Mouse (Mus musculus) urinary bladder, postnatal 36 days (tissue): ENCODE results near the gene Exosc2.
A peak's percentile ranks its signal among the peaks of the same experiment; 100 is the strongest.
"Not testable (repeated sequence)": the region's sequence is repeated elsewhere in the genome, so short reads cannot be mapped to it uniquely, and the experiment has no call there.

Experiments
- DNase-seq, 2 experiments: peaks; one replicate each; pipeline ENCODE4 v3.0.0; 2022; ENCODE audit warnings: low spot score in 2 of 2, mixed read lengths in 1 of 2

The Exosc2 gene

GRCm38 (mm10) chr2:31667332-31667731, 3.2 kb upstream of the Exosc2 start:
- DNase-seq, result no peak

DNA sequence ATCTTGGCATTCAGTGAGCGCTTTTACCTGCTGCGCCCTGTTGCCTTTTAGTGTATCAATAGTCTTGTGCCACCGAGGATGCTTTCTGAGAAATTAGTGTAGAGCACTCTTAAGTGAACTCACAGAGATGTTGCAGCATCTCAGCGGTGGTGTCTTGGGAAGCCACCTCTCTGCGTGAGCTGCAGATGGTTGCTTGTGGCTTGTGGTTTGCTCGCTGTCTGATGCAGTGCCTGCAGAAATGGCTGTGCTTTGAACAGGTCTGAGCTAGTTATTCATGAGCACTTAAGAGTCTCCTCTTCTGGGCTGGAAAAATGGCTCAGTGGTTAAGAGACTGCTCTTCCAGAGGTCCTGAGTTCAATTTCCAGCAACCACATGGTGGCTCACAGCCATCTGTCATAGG, 8.1 kb downstream of the Exosc2 start:
- DNase-seq, result no peak

DNA sequence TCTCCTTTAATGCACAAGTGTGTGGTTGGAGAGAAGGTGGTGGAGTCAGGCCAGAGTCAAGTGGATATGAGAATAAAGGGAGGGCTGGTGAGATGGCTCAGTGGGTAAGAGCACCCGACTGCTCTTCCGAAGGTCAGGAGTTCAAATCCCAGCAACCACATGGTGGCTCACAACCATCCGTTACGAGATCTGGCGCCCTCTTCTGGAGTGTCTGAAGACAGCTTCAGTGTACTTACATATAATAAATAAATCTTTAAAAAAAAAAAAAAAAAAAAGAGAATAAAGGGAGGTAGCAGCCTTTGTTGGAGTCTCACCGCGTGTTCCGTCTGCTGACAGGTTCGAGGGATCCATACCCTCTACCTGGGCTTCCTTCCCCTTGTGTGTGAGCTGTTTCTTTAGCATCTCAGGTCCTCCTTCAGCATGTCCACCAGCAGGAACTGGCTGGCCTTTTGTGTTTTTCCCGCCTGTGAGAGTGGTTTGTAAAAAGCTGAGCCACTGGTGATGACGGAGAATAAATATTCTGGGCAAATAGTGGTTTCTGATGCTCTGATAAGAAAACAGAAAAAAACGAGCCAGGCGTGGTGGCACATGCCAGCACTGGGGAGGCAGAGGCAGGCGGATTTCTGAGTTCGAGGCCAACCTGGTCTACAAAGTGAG, 10.7 kb downstream of the Exosc2 start:
- not testable (repeated sequence) for DNase-seq

- no peak for DNase-seq
These were observed 11.3 kb downstream of the Exosc2 start for GRCm38 (mm10) chr2:31681731-31682235.

DNA sequence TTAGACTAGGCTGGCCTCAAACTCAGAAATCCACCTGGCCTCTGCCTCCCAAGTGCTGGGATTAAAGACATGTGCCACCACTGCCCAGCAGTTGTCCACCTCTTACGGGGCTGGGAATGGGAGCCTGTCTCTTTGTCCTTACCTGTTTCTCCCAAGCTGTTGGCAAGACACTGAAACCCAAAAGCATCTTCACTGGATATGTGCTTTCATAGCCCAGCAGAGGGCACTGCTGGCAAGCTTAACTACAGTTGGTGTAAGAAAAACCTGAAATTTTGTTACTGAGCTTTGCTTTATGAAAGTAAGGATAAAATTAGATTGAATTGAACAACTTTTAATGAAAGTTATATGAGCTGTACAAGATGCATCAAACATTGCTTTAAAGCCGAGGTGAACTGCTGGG, 13.2 kb downstream of the Exosc2 start:
- DNase-seq, result peak; percentile 43 to 45

- DNase-seq, result peak; percentile 89 to 96
These were observed 17.8 kb downstream of the Exosc2 start, which contains the start of gene Abl1 for GRCm38 (mm10) chr2:31688074-31688925. Abl1 (plus strand) TSS chr2:31688376.

- DNase-seq, result peak; percentile 9 to 18
These were observed 18.5 kb downstream of the Exosc2 start for GRCm38 (mm10) chr2:31689045-31689444.

DNA sequence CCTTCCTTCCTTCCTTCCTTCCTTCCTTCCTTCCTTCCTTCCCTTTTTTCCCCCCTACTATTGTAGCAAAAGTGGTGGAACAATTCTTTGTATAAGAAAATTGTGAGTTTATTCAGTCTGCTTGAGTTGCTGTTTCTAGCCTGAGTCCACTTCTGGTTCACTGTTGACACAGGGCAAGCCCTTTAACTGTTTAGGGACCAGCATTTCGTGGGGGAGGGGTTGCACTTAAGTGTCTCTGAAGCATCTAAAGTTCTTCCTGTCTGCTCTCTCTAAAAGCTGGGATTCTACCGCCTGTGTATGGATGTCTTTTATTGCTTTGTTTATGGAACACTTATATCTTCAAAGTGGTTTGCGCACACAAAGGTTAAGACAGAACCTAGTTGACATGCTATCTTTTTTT, 19.5 kb downstream of the Exosc2 start:
- no peak for DNase-seq

GRCm38 (mm10) chr2:31698209-31698608, 27.7 kb downstream of the Exosc2 start:
- no peak for DNase-seq

DNA sequence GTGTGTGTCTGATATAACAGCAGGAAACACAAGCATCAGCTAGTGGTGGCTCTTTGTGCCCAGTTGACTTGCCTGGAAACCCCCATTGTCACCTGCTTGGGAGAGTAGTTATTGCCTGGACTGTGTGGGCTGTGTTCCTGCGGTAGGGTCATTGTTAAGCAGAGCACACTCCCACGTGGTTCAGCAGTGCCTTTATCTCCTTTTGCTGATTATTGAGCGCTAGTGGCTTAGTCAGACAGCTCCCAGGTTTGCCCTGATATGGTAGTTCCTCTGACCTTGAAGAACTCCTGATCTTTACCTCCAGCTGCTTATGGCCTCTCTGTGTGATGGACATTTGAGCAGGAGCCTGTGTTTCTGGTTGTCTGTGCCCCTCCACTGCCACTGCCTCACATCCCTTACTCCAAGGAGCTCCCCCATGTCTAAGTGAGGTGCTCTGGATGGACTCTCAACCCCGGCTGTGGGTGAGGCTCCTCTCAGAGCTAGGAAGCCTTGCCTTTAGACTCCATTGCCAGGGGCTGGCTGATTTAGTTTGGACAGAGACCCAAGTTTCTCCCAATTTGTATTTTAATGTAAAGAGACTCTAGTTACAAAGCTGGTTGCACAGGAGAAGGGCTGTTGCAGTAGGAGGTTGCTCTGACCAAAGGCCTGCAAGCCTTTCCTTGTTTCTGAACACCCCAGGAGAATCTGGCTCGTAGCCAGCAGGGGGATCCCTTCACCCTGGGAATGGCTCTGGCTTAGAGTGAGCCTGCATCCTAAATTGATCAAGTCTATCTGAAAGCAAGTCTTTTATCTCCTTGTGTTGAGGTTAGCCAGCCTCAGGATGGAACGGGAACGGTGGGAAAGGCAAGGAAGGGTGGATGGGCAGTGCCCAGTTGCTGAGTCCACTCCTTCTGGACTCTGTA, 30.3 kb downstream of the Exosc2 start:
- DNase-seq, result no peak

DNA sequence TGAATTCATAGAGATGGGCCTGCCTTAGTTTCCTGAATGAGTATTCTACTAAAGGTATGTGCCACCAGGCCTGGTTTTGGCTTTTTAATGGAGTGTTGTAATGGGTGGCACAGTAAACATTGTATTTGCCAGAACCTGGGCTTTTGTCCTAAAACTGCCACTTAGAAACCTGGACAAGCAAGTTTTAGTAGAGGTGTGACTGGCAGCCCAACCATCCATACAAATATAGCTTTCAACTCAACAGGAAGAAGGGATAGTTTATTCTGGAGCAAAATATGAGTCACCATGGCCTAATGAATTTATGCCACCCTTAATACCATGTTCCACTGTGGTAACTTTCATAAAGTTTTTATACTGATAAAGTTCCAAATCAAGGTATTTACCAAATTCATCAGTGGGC, 32.7 kb downstream of the Exosc2 start:
- DNase-seq, result no peak

DNA sequence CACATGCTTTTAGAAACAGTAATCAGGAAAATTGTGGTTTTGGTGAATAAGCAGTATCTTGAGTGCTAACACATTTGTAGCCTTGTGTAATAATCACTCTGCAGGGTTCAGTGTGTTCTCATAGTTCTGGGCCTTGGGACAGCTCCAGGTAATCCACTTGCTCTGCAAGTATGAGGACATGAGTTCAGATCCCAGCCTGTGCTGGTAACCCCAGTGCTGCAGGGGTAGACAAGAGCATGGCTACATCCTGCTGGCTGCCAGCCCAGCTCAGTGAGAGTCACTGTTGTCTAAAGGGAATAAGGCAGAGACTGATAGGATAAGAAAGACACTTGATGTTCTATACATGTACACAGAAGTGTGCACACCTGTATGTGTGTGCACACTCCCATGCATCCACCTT, 35.4 kb downstream of the Exosc2 start:
- DNase-seq, result no peak

DNA sequence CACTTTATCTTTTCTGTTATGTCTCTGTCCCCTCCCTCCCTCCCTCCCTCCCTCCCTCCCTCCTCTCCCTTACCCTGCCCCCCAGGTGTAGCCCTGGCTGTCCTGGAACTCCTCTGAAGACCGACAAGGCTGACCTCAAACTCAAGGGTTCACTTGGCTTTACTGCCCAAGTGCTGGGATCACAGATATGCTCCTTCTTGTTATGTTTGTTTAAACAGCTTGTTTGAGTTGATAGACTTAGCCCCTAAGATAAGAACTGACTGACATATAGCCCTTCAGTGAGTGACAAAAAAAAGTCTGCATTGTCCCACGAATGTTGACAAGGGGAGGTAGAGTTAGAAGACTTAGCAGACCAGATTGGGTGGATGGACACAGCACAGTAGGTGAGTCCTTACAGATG, 36.0 kb downstream of the Exosc2 start:
- DNase-seq, result no peak

- DNase-seq, result no peak
These were observed 42.2 kb downstream of the Exosc2 start for GRCm38 (mm10) chr2:31712716-31713115.

DNA sequence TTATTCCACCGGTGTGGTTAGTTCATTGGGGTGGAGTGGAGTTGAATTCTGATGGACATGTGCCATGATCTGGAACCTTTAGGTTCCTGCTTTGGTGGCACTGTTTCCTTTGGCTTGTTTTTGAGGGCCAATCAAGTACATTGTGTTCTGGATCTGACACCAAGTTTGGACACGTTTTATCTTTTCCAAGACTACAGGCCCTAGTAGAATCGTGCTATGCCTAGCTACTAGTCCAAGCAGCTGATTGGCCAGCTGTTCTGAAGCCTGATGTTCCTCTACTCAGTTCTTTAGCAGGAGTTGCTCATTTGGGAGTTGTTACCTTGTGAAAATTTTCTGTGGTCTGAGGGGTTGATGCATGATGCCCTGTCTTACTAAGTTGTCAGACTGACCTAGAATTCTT, 43.3 kb downstream of the Exosc2 start:
- DNase-seq, result no peak

- DNase-seq, result no peak
These were observed 44.3 kb downstream of the Exosc2 start for GRCm38 (mm10) chr2:31714780-31715179.

DNA sequence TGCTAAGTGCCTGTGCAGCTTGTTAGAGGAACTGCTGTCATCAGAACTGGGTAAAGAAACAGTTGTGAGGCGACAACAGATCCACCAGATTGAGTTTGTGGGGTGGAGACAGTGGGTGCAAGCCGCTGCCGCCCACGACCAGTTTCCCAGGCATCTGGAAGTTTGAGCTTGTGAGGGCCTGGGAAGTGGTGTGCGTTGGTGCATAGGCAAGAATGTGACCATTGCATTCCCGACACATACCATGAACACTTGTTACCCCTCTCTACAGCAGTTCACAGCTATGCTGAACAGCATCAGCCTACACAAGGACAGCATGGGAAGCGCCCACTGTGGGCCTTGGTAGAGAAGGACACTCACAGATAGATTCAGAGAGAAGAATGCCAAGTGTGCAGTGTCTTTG, 45.5 kb downstream of the Exosc2 start:
- no peak for DNase-seq

DNA sequence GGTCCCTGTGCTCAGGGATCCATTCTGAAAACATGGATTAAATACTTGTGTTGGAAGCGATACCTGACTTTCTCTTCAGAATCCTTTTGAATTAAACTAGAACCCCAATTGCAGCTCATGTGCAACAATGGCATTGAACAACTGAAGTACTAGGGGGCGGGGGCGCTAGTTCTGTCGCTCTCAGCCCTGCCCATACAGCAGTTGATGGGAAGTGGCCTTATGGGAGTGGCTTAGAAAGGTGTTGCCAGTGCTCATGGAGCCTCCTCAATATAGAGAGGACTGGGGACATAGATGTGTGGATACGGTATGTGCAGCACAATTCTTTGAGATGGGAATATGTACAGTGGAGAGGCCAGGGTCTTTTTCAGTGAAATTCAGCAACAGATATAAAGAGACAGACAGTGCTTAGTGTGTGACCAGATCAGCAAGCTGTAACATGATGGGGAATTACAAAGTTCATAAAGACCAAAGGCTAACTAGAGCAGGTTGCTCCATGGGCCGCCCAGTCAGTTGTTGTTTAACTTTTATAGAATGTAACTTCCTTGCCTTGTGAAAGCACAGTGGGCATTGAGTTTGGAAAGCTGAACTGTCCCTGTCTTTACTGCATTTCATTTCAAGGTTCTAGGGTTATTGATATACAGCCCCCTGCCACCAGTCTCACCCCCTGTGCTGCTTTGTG, 48.8 kb downstream of the Exosc2 start:
- DNase-seq, result no peak

DNA sequence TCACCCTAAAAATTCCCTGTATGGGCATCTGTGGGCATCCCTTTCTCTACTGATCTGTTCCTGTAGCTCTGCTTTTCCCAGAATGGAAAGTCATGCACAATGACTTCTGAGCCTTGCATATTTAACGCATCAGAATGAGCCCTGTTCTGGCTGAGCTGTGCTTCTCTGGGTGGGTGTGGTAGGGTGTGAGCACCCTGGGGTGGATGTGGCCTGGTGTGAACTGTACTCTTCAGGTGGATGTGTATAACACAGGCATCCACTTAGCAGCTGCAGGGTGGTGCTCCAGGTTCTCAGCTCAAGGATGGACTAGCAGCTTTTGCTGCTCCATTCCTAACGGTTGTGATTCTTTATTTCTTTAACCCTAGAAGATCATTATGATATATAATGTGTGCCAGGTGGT, 49.4 kb downstream of the Exosc2 start:
- no peak for DNase-seq

- no peak for DNase-seq
These were observed 50.3 kb downstream of the Exosc2 start for GRCm38 (mm10) chr2:31720783-31721182.

GRCm38 (mm10) chr2:31724730-31725490, 54.4 kb downstream of the Exosc2 start:
- DNase-seq, result no peak
